Mouse (Mus musculus): ENCODE results near the gene Gsdme. TPM values are rescaled to one million over a fixed set of nuclear protein-coding genes. Genes with fewer than 3 reads are reported as not detected.

Gsdme gene
- polyA plus RNA-seq, 2 experiments, result 4.7 to 34.3 TPM

DNA sequence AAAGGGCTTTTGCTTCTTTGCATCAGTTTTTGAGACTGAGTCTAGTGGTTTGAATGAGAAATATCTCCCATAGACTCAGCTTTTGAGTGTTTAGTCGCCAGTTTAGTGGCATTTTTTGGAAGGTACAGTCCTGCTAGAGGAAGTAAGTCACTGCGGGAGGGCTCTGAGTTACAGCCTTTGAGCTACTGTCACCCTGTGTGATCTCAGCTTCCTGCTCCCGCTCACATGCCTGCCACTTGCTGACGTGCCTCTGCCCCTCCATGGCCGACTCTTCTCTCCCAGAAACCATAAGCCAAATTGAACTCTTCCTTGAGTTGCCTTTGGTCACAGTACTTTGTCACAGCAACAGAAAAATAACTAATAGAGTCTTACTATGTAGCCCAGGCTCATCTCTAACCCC lies 40.7 kb downstream of the Gsdme start:
- H3K27me3 ChIP-seq (ENCODE audit: control insufficient read depth, insufficient read depth, low read length), result no peaks in the 10 kb centered on the region
- H3K4me1 ChIP-seq (ENCODE audit: control insufficient read depth, insufficient read depth, low read length), result no peaks in the 10 kb centered on the region
- H3K9me3 ChIP-seq (ENCODE audit: control insufficient read depth, low read length), result no peaks in the 10 kb centered on the region
- no peak overlapping the region for H3K27ac ChIP-seq (replicated peaks; ENCODE audit: low read depth, low read length)
- no peak for DNase-seq (ENCODE audit: low spot score)
- no peak overlapping the region for H3K9ac ChIP-seq (ENCODE audit: low read depth, low read length, severe bottlenecking)
- no peak overlapping the region for H3K4me3 ChIP-seq (replicated peaks; ENCODE audit: low read length)
- TF ChIP-seq POLR2A (IDR thresholded peaks at IDR 0.05; ENCODE audit: borderline replicate concordance, extremely low read depth, insufficient read depth, insufficient read length), result no peak
- WGBS, result 72% methylated on average over 5 of the region's 5 CpGs
- H3K4me2 ChIP-seq (replicated peaks; ENCODE audit: low read depth, low read length, severe bottlenecking), result no peak overlapping the region
- no peak for ATAC-seq (ENCODE audit: low FRiP score, low read depth)
- H3K36me3 ChIP-seq (ENCODE audit: control insufficient read depth, insufficient read depth, low read length), result no peaks in the 10 kb centered on the region

DNA sequence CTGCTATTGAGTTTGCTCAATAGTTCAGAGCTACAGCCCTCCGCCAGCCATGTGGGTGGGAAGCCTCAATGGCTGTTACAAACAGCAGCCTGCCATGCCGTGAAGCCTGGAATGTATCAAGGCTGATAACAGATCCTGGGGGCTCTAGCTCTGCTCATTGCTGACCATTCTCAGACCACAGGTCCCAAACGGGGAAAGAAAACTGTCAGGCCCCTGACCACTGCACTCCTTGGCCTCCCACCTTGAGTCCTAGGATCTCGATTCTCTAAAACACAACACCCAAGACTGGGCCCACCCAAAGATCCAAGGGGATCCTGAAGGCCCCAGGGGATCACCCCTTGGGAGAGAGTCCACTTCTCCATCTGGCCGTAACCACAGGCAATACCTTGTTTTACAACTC lies 41.3 kb downstream of the Gsdme start:
- Histone ChIP-seq H3K9me3 (ENCODE audit: control insufficient read depth, low read length) (no peaks in the 10 kb centered on the region), H3K4me2 (replicated peaks; ENCODE audit: low read depth, low read length, severe bottlenecking) (no peak overlapping the region), H3K9ac (ENCODE audit: low read depth, low read length, severe bottlenecking) (no peak overlapping the region), H3K36me3 (ENCODE audit: control insufficient read depth, insufficient read depth, low read length) (no peaks in the 10 kb centered on the region), H3K4me3 (replicated peaks; ENCODE audit: low read length) (no peak overlapping the region), H3K27me3 (ENCODE audit: control insufficient read depth, insufficient read depth, low read length) (no peaks in the 10 kb centered on the region), H3K4me1 (ENCODE audit: control insufficient read depth, insufficient read depth, low read length) (no peaks in the 10 kb centered on the region), H3K27ac (replicated peaks; ENCODE audit: low read depth, low read length) (no peak overlapping the region)
- TF ChIP-seq POLR2A (IDR thresholded peaks at IDR 0.05; ENCODE audit: borderline replicate concordance, extremely low read depth, insufficient read depth, insufficient read length), result no peak
- ATAC-seq (ENCODE audit: low FRiP score, low read depth), result no peak
- no peak for DNase-seq (ENCODE audit: low spot score)
- 63% methylated on average over 5 of the region's 5 CpGs for WGBS

DNA sequence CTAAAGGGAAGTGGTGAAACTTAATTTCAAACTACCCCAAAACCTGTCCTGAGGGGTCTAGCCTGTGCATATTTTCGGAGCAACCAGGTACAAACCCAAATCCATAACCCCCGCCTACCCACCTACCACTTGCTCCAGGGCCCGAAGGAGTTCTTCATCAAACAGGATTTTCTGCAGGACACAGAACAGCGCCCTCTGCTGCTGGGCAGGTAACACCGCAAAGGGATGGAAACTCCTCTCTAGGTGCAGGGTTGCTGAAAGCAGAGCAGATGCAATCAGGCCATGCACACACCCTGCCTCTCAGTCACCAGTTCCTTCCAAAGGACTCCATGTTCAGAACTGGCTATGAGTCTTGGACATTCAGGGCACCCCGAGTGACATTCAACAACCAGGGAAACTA lies 42.8 kb downstream of the Gsdme start:
- no peak for TF ChIP-seq POLR2A (IDR thresholded peaks at IDR 0.05; ENCODE audit: borderline replicate concordance, extremely low read depth, insufficient read depth, insufficient read length)
- WGBS, result 63% methylated on average over 6 of the region's 6 CpGs
- no peak for DNase-seq (ENCODE audit: low spot score)
- no peaks in the 10 kb centered on the region for H3K27me3 ChIP-seq (ENCODE audit: control insufficient read depth, insufficient read depth, low read length)
- ATAC-seq (ENCODE audit: low FRiP score, low read depth), result no peak
- H3K27ac ChIP-seq (replicated peaks; ENCODE audit: low read depth, low read length), result no peak overlapping the region
- H3K4me1 ChIP-seq (ENCODE audit: control insufficient read depth, insufficient read depth, low read length), result no peaks in the 10 kb centered on the region
- H3K4me3 ChIP-seq (replicated peaks; ENCODE audit: low read length), result no peak overlapping the region
- H3K9ac ChIP-seq (ENCODE audit: low read depth, low read length, severe bottlenecking), result no peak overlapping the region
- H3K9me3 ChIP-seq (ENCODE audit: control insufficient read depth, low read length), result no peaks in the 10 kb centered on the region
- no peak overlapping the region for H3K4me2 ChIP-seq (replicated peaks; ENCODE audit: low read depth, low read length, severe bottlenecking)
- no peaks in the 10 kb centered on the region for H3K36me3 ChIP-seq (ENCODE audit: control insufficient read depth, insufficient read depth, low read length)

DNA sequence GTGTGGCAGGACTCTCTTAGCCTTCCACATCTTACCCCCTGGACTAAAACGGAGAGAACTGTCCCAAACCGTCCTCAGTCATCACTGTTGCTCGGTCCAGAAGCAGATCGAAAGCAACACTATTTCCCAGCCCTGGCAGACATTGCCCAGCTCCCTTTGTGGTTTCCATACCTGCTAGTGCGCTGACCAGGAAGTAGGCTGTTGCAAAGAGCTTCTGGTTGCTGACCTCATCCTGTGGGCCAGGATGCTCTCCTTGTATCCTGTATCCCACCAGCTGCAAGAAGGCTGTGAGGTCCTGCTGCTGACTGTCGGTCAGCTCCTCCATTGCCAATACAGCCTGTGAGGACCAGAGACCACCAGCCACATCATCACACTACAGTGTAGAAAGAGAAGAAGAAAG lies 44.6 kb downstream of the Gsdme start:
- Histone ChIP-seq H3K27ac (replicated peaks; ENCODE audit: low read depth, low read length) (no peak overlapping the region), H3K4me1 (ENCODE audit: control insufficient read depth, insufficient read depth, low read length) (no peaks in the 10 kb centered on the region), H3K27me3 (ENCODE audit: control insufficient read depth, insufficient read depth, low read length) (no peaks in the 10 kb centered on the region), H3K9me3 (ENCODE audit: control insufficient read depth, low read length) (no peaks in the 10 kb centered on the region), H3K36me3 (ENCODE audit: control insufficient read depth, insufficient read depth, low read length) (no peaks in the 10 kb centered on the region), H3K4me3 (replicated peaks; ENCODE audit: low read length) (no peak overlapping the region), H3K9ac (ENCODE audit: low read depth, low read length, severe bottlenecking) (no peak overlapping the region), H3K4me2 (replicated peaks; ENCODE audit: low read depth, low read length, severe bottlenecking) (no peak overlapping the region)
- ATAC-seq (ENCODE audit: low FRiP score, low read depth) (no peak), DNase-seq (ENCODE audit: low spot score) (no peak)
- TF ChIP-seq POLR2A (IDR thresholded peaks at IDR 0.05; ENCODE audit: borderline replicate concordance, extremely low read depth, insufficient read depth, insufficient read length), result no peak
- WGBS, result 82% methylated on average over 6 of the region's 6 CpGs

DNA sequence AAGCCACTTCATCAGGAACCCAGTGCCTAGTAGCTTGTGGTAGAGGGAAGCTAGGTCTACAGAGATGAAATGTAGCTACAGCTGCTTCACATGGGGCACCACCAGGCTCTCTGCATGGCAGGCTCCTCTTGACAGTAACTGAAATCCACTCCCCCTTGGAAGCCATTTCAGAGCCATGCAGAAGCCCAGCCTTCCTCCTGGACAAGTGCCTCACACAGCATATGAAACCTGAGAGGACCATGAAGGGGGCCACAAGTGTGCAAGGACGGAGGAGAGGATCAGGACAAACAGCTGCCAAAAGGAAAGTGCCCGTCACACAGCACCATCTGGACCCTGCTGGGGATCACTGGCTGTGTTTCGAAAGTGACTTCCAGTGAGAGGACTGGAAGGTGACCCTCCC lies 45.0 kb downstream of the Gsdme start:
- peak; percentile 66; the same call in 1 of the 2 replicates for ATAC-seq (ENCODE audit: low FRiP score, low read depth)
- Histone ChIP-seq H3K4me2 (replicated peaks; ENCODE audit: low read depth, low read length, severe bottlenecking) (no peak overlapping the region), H3K4me3 (replicated peaks; ENCODE audit: low read length) (no peak overlapping the region), H3K4me1 (ENCODE audit: control insufficient read depth, insufficient read depth, low read length) (no peaks in the 10 kb centered on the region), H3K9ac (ENCODE audit: low read depth, low read length, severe bottlenecking) (no peak overlapping the region), H3K9me3 (ENCODE audit: control insufficient read depth, low read length) (no peaks in the 10 kb centered on the region), H3K27me3 (ENCODE audit: control insufficient read depth, insufficient read depth, low read length) (no peaks in the 10 kb centered on the region), H3K27ac (replicated peaks; ENCODE audit: low read depth, low read length) (no peak overlapping the region; the same call in 1 of the 2 replicates), H3K36me3 (ENCODE audit: control insufficient read depth, insufficient read depth, low read length) (no peaks in the 10 kb centered on the region)
- TF ChIP-seq POLR2A (IDR thresholded peaks at IDR 0.05; ENCODE audit: borderline replicate concordance, extremely low read depth, insufficient read depth, insufficient read length), result no peak
- DNase-seq (ENCODE audit: low spot score), result no peak
- WGBS, result 52% methylated on average over 3 of the region's 3 CpGs

DNA sequence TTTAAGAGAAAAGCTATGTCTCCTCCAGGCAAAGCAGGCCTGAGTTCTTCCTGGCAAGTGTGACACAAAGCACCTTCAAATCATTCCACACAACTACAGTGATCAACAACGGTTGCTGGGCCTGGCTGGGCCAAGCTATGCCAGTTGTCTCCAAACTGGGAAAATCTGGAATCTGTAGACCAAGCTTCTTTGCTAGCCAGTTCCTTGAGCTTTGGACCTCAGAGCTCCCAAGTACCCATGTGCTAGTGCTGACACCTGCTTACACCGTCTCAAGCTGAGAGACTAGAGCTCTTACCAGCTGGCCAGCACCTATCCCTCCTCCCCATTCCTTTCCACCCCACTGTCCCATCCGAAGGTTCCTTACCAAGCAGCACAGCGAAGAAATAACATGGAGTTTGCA lies 47.7 kb downstream of the Gsdme start:
- no peaks in the 10 kb centered on the region for H3K27me3 ChIP-seq (ENCODE audit: control insufficient read depth, insufficient read depth, low read length)
- H3K9me3 ChIP-seq (ENCODE audit: control insufficient read depth, low read length), result no peaks in the 10 kb centered on the region
- H3K4me2 ChIP-seq (replicated peaks; ENCODE audit: low read depth, low read length, severe bottlenecking), result no peak overlapping the region
- H3K36me3 ChIP-seq (ENCODE audit: control insufficient read depth, insufficient read depth, low read length), result no peaks in the 10 kb centered on the region
- H3K9ac ChIP-seq (ENCODE audit: low read depth, low read length, severe bottlenecking), result no peak overlapping the region
- no peak overlapping the region for H3K4me3 ChIP-seq (replicated peaks; ENCODE audit: low read length)
- WGBS, result 84% methylated on average over 4 of the region's 4 CpGs
- ATAC-seq (ENCODE audit: low FRiP score, low read depth), result no peak
- no peaks in the 10 kb centered on the region for H3K4me1 ChIP-seq (ENCODE audit: control insufficient read depth, insufficient read depth, low read length)
- H3K27ac ChIP-seq (replicated peaks; ENCODE audit: low read depth, low read length), result no peak overlapping the region
- no peak for TF ChIP-seq POLR2A (IDR thresholded peaks at IDR 0.05; ENCODE audit: borderline replicate concordance, extremely low read depth, insufficient read depth, insufficient read length)
- no peak for DNase-seq (ENCODE audit: low spot score)
